Mouse (Mus musculus) c-Kit-positive CD71-negative TER-119-negative erythroid progenitor cells, embryonic 14.5 days (primary cell): ENCODE results near the gene Agmat.
A peak's percentile ranks its signal among the peaks of the same experiment; 100 is the strongest.

ENCODE experiments used
- DNase-seq: peaks from one replicate; pipeline ENCODE4 v3.0.0-alpha.2; 2013; ENCODE audit warnings: low read depth

The Agmat gene

DNA sequence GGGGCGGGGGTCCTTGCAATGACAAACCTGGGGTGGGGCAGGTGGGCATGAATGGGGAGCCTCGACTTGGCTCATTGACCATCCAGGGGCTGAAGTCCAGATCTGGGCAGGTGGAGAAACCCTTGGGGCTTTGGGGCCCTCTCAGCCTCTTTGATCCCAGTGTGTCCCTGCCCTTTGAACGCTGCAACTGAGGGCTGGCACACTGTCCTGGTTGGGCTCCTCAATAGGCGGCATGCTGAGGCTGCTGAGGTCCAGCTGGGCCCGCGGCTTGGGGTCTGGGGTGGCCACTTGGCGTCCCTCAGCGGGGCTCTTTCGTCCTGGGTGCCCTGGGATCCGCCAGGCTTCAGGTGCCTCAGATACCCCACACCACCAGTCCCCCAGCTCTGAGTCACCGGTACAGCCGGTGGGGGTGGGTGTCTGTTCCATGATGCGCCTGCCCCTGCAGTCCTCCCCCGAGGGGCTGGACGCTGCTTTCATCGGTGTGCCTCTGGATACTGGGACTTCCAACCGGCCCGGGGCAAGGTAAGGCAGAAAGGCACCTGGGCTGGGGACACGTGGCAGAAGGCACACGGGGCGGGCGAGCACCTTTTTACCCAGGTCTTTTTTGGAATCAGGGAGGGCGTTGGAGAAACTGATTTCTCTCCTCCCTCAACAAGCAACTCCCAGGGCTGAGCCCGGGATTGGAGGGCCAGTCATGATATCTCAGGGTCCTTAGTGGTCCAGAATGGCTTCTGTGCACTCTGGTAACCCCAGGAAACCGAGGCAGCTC, at the start of gene Agmat:
Gene Agmat, plus strand, starts transcription at position 95 of the 769 bp plus-strand sequence.
- DNase-seq = no peak

DNA sequence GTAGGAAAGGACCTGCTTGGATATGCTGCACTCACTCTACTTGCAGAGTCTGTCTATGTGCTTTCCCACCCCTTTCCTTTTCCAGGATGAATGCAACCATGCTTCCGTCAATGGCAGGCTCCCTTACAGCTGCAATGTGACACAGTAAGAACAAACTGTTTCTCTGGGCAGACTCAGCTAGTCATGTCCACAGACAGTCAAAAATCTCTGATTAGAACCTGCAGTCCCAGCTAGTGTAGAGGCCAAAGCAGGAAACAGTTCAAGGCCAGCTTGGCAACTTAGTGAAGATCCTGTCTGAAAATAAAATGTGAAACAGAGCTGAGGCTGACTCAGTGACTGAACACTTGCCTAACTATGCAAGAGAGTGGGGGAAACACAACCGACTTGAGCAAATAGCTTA, 41.8 kb upstream of the Agmat start:
- no peak for DNase-seq

DNA sequence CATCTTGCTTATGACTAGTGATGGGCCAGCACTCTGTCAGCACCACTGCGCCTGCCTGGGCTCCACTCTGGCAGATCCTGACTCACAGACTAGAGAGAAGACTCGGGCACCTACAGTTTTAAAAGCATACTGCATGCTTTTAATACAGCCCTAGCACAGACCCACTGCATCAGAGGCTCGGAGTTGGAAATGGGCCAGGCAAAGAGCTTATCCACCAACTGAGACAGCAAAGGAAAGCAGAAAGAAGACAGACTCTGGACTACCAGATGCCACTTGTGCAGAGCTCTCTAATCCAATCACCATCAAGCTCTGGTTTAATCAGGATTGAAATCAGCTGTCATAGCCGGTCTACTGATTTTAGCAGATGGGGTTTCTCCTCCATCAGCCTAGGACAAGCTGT, 41.1 kb upstream of the Agmat start:
- no peak for DNase-seq

DNA sequence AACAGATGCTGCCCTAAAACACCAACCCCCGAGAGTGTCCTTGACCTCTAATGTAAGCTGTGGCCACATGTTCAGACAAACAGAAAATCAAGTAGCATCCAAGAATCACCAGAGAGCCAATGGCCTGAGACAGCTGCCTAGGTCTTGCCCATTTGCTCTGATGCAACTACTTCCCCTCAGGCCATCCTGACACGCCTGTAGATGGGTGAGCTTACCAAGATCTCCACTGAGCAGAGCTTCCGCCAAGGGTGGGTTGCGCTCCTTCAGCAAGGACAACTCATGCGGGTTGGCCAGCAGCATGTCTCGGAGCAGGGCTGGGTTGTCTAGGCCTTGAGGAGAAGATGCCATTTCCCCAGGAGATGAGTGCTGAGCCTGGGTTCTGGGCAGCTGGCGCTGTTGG, 38.5 kb upstream of the Agmat start:
- no peak for DNase-seq

DNA sequence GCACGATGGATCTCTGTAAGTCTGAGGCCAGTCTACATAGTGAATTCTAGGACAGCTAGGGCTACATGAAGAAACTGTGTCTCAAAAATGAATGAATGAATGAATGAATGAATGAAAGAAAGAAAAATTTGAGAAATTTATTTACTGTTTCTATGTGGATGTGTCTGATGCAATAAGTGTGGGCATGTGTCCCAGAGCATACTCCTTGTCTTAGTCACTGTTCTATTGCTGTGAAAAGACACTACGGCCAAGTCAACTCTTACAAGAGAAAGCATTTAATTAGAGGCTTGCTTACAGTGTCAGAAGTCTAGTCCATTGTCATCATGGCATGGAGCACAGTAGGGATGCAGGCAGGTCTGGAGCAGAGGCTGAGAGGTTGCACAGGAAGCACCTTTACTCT, 37.5 kb upstream of the Agmat start:
- DNase-seq = no peak

DNA sequence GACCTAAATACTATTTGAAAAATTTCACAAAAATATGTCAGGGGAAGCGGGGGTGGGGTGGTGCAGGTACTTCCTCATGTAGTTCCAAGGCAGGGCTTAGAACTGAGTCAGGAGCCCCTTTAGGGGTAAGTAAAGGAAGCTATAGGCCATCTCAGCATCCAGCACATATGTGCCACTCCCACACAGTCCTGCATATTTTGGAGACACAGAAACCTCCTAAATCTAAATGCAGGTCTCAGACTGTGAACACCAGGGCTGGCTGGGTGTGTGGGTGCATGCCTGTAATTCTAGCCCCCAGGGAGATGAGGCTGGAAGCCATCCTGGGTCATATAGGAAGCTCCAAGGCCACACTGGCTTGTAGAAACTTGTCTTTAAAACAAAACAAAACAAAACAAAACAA, 35.2 kb upstream of the Agmat start:
- DNase-seq = no peak

DNA sequence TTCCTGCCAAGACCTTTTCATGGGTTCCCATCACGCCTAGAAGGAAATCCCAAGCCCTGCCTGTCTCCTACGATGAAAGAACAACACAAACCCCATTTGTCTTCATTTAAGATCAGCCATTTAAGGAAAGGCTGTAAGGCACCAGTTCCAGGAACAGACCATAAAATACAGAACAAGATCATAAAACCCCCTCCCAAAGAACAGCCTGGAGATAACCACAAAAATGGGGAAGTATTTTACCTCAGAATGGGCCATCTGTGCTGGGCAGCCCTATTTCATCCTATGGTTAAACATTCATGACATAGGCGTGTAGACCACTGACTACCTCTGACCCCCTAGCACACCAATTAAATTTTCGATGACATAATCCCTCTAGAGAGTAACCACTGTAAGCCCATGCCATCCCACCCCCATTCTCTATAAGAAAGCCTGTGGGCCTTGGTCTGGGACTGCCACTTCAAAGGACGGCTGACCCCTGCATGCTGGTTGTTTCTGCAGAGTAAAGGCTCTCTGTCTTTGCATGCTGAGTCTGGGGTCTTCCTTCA, 32.8 kb upstream of the Agmat start:
- peak; percentile 32 for DNase-seq

DNA sequence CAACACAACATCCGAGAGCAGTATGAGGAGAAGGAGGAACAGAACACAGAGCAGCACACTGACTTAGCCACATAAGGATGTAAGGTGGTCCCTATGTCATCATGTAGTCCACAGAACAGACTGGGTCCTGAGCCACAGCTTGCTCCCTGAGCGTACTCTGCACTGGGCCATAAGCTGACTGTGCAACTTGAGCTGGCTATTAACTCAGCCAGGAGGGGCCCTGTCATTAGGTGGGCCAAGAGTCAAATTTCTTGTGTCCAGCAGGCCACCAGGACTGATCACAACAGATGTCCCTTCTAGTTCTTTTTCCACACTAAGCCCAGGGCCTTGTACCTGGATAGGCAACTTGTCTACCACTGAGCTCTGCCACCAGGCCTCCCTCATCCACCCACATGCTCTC, 31.4 kb upstream of the Agmat start:
- no peak for DNase-seq

DNA sequence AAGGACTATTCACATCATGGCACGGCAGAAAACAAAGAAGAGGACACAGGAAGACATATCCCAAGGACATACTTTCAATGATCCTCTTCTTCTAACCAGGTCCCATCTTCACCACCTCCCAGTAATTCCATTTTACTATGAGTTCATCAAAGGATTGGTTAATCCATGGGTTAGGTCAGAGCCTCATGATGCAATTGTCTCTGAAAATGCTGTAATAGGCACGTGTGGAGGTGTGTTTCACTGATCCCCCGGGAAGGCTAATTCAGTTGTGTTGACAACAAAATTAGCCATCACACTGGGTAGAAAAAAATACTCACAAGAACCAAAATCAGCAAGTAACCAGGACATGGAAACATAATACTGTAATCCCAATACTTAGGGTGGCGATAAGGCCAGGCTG, 28.8 kb upstream of the Agmat start:
- DNase-seq = no peak

DNA sequence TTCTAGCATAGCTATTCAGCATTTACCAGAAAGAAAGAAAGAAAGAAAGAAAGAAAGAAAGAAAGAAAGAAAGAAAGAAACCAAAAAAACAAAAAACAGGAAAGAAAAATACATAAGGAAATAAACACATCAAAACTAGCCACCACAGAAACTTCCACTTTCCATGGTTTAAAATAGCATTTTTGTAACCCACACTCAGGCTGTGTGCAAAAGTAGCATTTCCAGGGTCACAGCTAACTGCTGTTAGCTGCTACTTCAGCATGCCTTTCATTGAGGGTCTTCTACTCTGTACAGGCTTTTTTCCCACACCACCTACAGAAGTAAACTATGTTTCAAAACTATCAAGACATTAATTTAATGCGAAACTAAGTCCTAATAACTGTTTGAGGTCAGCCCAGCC, 27.2 kb upstream of the Agmat start:
- no peak for DNase-seq

DNA sequence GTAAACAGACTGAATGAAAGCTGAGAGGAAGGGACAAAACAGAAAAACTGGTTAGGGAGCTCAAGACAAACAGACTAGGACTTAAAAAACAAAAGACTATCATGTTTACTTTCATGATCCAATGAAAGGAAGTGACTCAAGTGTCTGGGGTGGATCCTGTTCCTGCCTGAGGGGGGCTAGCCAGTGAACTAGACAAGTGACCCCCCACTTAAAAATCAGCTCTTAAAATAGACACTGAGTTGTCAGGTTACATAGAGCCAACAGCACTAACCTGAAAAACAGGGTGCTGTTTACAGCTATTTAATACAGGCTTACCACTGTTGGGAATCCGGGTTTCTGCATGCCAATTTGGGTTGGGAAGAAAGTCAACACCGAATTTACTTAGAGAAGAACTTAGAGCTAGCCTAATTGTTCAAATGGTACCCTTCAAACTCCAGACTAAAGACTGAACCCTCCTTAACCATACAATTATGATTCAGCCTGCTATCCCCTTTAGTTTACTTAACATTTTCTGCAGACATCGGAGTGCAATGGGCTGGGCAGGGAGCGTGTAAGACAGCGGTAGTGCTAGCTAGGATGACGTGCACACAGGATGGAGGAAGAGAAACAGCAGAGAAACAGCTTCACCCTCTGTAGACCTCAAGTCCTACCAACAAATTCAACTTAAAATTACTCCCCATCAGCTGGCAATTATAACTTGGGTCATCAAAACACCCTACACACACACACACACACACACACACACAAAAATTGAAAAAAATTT, 25.5 kb upstream of the Agmat start:
- no peak for DNase-seq

DNA sequence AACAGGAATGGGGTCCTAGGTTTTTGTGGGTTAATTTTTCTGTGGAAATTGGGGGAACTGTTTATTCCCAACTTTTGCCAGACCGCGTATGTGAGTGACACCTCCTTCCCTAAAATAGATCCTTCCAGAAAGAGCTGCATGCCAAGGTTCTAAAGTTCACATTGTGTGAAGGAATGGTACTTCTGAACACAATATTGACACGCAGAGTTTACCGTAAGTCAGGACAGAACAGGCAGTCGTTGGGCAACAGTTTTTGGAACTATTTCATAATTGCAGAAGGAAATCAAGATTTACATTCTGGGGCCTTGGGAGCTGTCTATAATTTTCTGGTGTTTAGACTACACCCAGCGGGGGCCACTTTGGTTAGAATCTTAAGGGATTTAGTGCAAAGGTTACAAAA, 24.5 kb upstream of the Agmat start:
- DNase-seq = no peak

DNA sequence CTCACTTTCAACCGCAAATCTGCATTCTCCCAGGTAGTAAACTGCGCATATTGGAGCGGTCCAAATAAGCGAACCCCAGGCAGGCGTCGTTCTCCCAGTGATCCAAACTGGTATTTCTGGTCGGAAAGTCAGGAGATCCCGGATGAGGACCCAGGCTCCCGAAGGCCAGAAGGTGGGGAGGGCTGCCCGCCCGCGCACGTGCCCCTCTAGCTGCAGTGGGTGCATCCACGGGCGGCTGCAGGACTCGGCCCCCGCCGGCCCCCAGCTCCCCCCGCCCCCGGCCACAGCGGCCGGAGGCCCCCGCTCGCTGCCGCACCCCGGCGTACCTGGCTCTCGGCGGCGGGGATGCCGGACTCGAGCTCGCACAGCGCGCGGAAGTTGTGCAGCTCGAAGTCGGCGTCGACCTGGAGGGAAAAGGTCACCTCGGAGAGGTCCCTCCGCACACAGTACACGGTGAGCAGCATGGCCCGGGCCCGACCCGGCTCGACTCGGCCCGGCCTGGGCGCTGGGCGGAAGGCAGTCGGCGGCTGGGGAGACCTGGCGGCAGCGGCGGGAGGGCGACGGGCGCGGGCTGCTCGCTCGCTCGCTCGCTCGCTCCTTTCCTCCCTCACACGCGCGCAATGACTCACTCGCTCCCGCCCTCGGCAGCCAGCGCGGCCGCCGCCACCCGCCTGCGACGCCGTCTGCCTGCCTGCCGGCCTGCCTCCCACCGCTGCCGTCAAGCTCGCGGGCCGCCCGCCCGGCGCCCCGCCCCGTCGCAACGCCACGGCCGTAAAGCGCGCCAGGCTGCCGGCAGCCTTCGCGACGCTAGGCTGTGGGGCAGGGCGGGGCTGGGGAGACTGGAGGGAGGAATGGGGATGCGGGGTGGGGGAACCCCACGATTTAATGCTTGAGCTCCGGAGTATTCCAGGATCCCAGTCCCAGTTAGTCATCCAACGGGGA, 23.5 kb upstream of the Agmat start, which contains the start of gene Ddi2:
Gene Ddi2, minus strand, starts transcription at position 689 of the 942 bp plus-strand sequence.
- peak; percentile 78 for DNase-seq

DNA sequence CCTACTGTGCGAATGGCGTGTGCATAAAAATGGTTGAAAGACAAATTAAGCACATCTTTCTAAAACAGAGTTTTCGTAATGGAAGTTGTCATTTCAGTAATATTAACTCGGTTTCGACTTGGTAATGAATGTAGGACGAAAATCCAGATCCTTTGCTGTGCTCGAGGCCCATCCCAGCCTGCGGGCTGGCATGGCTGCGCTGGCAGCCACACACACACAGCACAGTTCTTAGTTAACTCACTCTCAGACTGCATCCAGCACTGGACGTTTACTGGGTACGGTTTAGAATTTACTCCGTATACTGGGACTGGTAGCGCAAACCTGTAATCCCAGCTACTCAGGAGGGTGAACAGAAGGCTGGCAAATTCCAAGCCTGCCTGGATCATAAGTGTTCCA, 22.8 kb upstream of the Agmat start:
- DNase-seq = no peak

DNA sequence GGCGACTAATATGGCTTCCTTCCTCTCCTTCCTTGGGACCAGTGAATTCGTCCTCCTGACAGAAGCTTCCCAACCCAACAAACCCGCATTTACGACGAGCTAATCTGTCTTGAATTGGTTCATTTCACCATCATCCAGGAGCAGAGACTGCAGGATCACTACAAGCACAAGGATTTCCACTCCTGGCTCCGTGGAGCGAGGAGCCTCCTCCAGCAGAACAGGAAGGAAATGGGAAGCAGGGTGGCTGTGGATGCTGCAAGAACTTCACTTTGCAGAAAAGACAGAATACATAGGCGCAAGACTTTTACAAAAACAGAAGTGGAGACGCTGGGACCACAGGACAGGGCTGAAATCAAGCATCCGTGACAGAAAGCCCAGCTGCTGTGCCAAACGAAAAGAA, 21.9 kb upstream of the Agmat start:
- DNase-seq = no peak

DNA sequence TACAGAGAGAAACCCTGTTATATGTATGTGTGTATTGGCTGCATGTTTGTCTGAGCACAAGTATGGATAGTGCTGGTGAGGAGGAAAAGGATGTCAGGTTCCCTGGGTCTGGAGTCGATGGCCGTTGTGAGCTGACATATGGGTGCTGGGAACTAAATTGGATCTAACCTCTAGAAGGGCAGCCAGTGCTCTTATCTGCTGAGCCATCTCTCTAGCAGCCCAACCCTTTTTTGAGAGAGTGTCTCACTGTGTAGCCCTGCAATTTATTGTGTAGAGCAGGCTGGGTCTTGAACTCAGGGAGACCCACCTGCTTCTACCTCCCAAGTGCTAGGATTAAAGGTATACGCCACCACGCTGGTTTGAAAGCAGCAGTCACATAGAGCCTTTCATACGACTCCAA, 21.2 kb upstream of the Agmat start:
- DNase-seq = no peak

DNA sequence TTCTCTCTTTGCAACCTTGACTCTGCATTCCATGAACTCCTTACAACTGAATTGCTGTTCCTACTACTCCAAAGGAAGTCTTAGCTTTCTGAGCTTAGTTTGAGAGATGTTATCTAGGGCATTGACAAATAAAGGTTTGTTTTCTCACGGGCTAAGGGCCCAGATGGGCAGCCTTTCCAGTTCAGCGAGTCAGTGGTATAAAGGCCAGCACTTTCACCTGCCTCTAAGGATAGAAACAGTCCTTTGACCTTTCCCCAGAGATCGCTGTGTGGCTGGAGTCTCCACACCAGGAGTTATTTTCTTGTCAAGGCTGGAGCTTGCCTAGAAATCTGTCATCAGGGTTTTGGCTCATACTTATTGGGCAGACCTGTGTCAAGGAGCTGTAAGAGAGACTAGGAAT, 20.7 kb upstream of the Agmat start:
- no peak for DNase-seq

DNA sequence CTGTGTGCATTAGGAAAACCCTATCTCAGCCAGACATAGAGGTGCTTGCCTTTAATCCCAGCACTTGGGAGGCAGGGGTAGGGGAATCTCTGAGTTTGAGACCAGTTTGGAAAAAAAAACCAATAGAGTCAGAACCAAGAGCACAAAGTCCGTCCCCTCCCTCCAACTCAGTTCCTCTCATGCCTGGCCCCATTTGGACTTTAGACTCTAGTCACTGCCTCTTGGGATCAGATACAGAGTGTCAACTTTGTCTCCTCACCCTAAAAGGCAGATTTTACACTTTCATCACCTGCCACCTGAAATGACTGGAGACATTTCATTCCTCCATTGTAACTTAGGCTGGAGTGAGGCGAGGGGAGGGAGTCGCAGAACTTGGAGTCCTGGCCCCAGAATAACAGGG, 17.2 kb upstream of the Agmat start:
- no peak for DNase-seq

DNA sequence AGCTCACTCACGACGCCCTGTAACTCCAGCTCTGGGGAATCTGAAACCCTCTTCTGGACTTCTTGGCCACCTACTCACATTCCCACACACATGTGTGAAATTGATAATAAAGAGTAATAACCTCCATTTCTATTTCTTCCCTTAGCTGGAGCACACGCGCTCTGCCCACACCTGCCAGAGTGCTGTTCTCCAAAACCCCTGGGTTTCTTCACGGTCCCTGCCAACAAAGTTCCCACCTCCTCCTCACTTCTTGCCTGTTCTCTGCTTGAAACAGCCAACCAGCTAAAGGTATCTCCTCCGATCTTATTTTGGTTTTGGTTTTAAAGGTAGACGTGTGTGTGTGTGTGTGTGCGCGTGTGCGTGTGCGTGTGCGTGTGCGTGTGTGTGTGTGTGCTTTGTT, 16.1 kb upstream of the Agmat start:
- DNase-seq = no peak

DNA sequence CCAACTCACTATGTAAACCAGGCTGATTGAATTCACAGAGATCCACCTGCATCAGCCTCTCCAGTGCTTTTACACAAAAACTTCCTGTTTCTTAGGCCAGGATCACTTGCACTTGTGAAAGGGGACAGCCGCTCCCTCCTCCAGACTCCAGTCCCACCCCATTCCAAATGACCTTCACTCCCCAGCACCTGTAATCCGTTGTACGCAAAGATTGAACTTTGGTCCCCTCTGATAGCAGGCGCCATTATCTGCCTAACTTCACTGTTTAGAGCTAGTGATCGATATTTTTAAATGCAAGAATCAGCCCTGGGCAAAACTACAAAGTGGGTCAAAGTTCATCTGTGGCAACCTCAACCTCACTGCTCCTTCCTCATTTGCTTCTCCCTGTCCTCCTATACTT, 14.7 kb upstream of the Agmat start:
- DNase-seq = no peak

DNA sequence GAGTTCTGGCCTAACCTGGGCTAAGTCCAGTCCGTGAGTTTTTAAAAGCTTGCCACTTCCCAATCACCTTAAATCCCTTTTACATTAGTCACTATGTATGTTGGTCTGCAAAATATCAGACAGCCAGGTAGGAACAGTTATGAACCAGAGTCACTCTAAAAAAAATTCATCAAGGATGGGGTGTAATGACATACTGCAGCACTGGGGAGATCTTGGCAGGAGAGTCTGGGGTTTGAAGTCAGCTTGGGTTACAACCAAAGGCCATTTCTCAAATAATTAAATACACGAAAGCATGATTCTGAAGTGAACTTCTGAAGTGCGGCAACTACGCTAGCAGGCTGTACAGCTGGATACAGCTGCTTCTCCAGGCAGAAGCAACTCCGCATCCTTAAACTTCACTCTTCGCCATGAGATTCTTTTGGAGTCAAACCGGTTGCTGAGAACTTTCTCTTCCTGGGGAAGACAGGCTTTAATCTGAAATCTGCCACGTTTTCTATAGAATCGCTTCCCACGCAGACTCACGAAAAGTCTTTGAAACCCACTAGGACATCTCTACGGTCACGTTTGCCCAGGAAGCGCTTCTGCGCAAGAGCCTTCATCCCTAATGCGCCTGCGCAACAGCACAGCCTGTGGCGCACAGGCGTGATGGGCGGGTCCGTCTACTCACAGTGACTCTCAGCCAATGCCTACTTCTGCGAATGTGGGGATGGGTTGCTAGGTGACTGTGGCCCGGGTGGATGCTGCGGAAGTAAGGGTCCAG, 11.8 kb upstream of the Agmat start:
- DNase-seq = peak; percentile 90

DNA sequence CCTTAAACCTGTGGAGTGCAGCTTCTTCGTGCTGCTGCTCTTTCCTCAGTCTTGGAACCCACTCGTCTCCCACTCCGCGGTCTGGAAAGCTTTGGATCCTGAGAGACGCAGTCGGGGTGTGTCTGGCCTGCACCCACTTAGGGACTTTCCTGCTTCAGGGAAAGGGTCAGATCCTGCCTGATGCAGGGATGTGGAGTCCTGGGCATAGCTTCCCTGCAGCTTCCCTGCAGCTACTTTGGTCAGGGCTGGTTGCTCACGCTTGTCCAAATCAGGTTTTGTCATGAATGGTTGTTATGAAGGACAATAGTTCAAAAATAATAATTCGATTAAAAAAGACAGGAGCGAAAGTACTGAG, 11.3 kb upstream of the Agmat start:
- no peak for DNase-seq
